Mouse (Mus musculus) heart, postnatal 36 days (tissue): Measurements from ENCODE around the gene Ralgds. TPM values are rescaled to one million over a fixed set of nuclear protein-coding genes. Genes with fewer than 3 reads are reported as not detected.

Experiments used
- DNase-seq, 2 experiments: peaks; one replicate each; pipeline ENCODE4 v3.0.0; 2021 to 2022
- intact Hi-C: fragments of 180-260 bp; cut with DNase I; formaldehyde crosslinking; loops from one replicate; pipeline ENCODE4 v1.15.1; 2025
- total RNA-seq, 2 experiments: library from RNA; stranded (reverse); gene quantifications; 2 replicates each; pipeline ENCODE4 v1.2.3; 2021

The Ralgds gene
- total RNA-seq, 2 experiments from 2014 or later, result 13.3 to 13.6 TPM

GRCm38 (mm10) chr2:28547237-28548172, 34.6 kb downstream of the Ralgds start:
- intact Hi-C loops, result loop anchor here (1.0 kb wide), 1 partner anchor 33 kb away; no protein-coding TSS in a partner anchor
- DNase-seq, result peak; percentile 87 to 92

- intact Hi-C loops, result no loop called here
- DNase-seq, result no peak
These were observed 36.2 kb downstream of the Ralgds start for GRCm38 (mm10) chr2:28549157-28549556.

- intact Hi-C loops, result no loop called here
- no peak for DNase-seq
These were observed 39.4 kb downstream of the Ralgds start for GRCm38 (mm10) chr2:28552301-28552700.

- intact Hi-C loops, result no loop called here
These were observed 44.5 kb downstream of the Ralgds start for GRCm38 (mm10) chr2:28557452-28557851.

GRCm38 (mm10) chr2:28563303-28563702, 50.4 kb downstream of the Ralgds start, which contains the start of gene Cel:
Gene Cel, minus strand, starts transcription at chr2:28563403.
- DNase-seq, result no peak
- intact Hi-C loops, result no loop called here

More at GRCm38 (mm10) chr2:28557452-28557851, 44.5 kb downstream of the Ralgds start:
- DNase-seq, result no peak

- intact Hi-C loops, result no loop called here
- DNase-seq, result no peak
These were observed 50.9 kb downstream of the Ralgds start for GRCm38 (mm10) chr2:28563830-28564229.

- no peak for DNase-seq
- intact Hi-C loops, result no loop called here
These were observed 51.5 kb downstream of the Ralgds start for GRCm38 (mm10) chr2:28564380-28564779.

GRCm38 (mm10) chr2:28566545-28566944, 53.6 kb downstream of the Ralgds start:
- intact Hi-C loops, result no loop called here
- no peak for DNase-seq

- no peak for DNase-seq
- intact Hi-C loops, result no loop called here
These were observed 57.0 kb downstream of the Ralgds start for GRCm38 (mm10) chr2:28569903-28570302.

GRCm38 (mm10) chr2:28575341-28575740, 62.4 kb downstream of the Ralgds start:
- intact Hi-C loops, result no loop called here
- DNase-seq, result no peak

GRCm38 (mm10) chr2:28576815-28577214, 63.9 kb downstream of the Ralgds start:
- DNase-seq, result no peak
- intact Hi-C loops, result no loop called here

- peak in 1 of 2 experiments; percentile 23 for DNase-seq
- intact Hi-C loops, result no loop called here
These were observed 65.1 kb downstream of the Ralgds start for GRCm38 (mm10) chr2:28578003-28578402.

- intact Hi-C loops, result loop anchor here (10.0 kb wide), 1 partner anchor 1668 kb away; the partner anchor contains the start of genes Med22, Rpl7a, Surf1 and Surf2
- peak; percentile 92 to 95 for DNase-seq
These were observed 69.9 kb downstream of the Ralgds start for GRCm38 (mm10) chr2:28582647-28583353.

GRCm38 (mm10) chr2:28583651-28584050, 70.7 kb downstream of the Ralgds start, which contains the start of gene Gtf3c5:
Gene Gtf3c5, minus strand, starts transcription at chr2:28583751.
- DNase-seq, result no peak
- intact Hi-C loops, result loop anchor here (10.0 kb wide), 1 partner anchor 1669 kb away; the partner anchor contains the start of genes Med22, Rpl7a, Surf1 and Surf2

GRCm38 (mm10) chr2:28585043-28585571, 72.2 kb downstream of the Ralgds start:
- peak; percentile 76 to 79 for DNase-seq
- intact Hi-C loops, result loop anchor here (1.0 to 10.0 kb wide), 2 partner anchors 71 to 1670 kb away; partner anchors contain the start of genes Med22, Rpl7a, Surf1 and Surf2

- DNase-seq, result no peak
- intact Hi-C loops, result loop anchor here (1.0 to 10.0 kb wide), 2 partner anchors 71 to 1671 kb away; partner anchors contain the start of genes Med22, Rpl7a, Surf1 and Surf2
These were observed 72.8 kb downstream of the Ralgds start for GRCm38 (mm10) chr2:28585730-28586129.

GRCm38 (mm10) chr2:28588574-28588973, 75.6 kb downstream of the Ralgds start:
- intact Hi-C loops, result loop anchor here (10.0 kb wide), 1 partner anchor 1674 kb away; the partner anchor contains the start of genes Med22, Rpl7a, Surf1 and Surf2
- DNase-seq, result no peak

- no peak for DNase-seq
- intact Hi-C loops, result no loop called here
These were observed 78.6 kb downstream of the Ralgds start for GRCm38 (mm10) chr2:28591479-28591878.

- peak; percentile 57 to 65 for DNase-seq
- intact Hi-C loops, result loop anchor here (1.0 kb wide), 1 partner anchor 29 kb away; no protein-coding TSS in a partner anchor
These were observed 79.9 kb downstream of the Ralgds start for GRCm38 (mm10) chr2:28592809-28593208.

GRCm38 (mm10) chr2:28596021-28596420, 83.1 kb downstream of the Ralgds start:
- intact Hi-C loops, result no loop called here
- no peak for DNase-seq
